Mouse (Mus musculus): ENCODE measurements at regions not wholly inside any gene's neighbourhood (a gene's known extent, or its start where the extent isn't known, plus 50 kb on each side); places are given as distances from the start of the nearest gene placed in this dataset.
"Not testable (repeated sequence)": the region's sequence is repeated elsewhere in the genome, so short reads cannot be mapped to it uniquely, and the experiment has no call there.

- H3K4me3 ChIP-seq (ENCODE audit: low read depth, low read length): no peak overlapping the region
- no peaks in the 10 kb centered on the region for H3K27me3 ChIP-seq (ENCODE audit: control insufficient read depth, insufficient read depth, low read length)
- no peaks in the 10 kb centered on the region for H3K36me3 ChIP-seq (ENCODE audit: control insufficient read depth, insufficient read depth, low read length)
- 84% methylated on average over 6 of the region's 6 CpGs for WGBS
- no peak overlapping the region for H3K4me2 ChIP-seq (ENCODE audit: low read depth, severe bottlenecking)
- no peak overlapping the region for H3K27ac ChIP-seq (replicated peaks; ENCODE audit: low read depth, low read length)
- DNase-seq (ENCODE audit: low spot score) (no peak), ATAC-seq (ENCODE audit: insufficient number of reproducible peaks, low FRiP score, low TSS enrichment, low read depth) (no peak)
- no peaks in the 10 kb centered on the region for H3K4me1 ChIP-seq (ENCODE audit: control insufficient read depth, insufficient read depth, low read length)
- H3K9ac ChIP-seq (ENCODE audit: low read length): no peak overlapping the region
- no peaks in the 10 kb centered on the region for H3K9me3 ChIP-seq (ENCODE audit: control insufficient read depth, low read length)
These were observed 89.0 kb upstream of the Sec61g start for GRCm38 (mm10) chr11:16597038-16597830.

- Histone ChIP-seq H3K9ac (ENCODE audit: low read length) (no peak overlapping the region), H3K36me3 (ENCODE audit: control insufficient read depth, insufficient read depth, low read length) (no peaks in the 10 kb centered on the region), H3K4me3 (ENCODE audit: low read depth, low read length) (no peak overlapping the region), H3K4me2 (ENCODE audit: low read depth, severe bottlenecking) (no peak overlapping the region), H3K9me3 (ENCODE audit: control insufficient read depth, low read length) (no peaks in the 10 kb centered on the region), H3K27me3 (ENCODE audit: control insufficient read depth, insufficient read depth, low read length) (no peaks in the 10 kb centered on the region), H3K4me1 (ENCODE audit: control insufficient read depth, insufficient read depth, low read length) (no peaks in the 10 kb centered on the region), H3K27ac (replicated peaks; ENCODE audit: low read depth, low read length) (no peak overlapping the region)
- DNase-seq (ENCODE audit: low spot score) (no peak), ATAC-seq (ENCODE audit: insufficient number of reproducible peaks, low FRiP score, low TSS enrichment, low read depth) (no peak)
- 90% methylated on average over 3 of the region's 3 CpGs for WGBS
These were observed 94.7 kb upstream of the Sec61g start for GRCm38 (mm10) chr11:16602947-16603346.

- peak overlapping the region; percentile 21; the same call in 1 of the 2 replicates for H3K27ac ChIP-seq (replicated peaks; ENCODE audit: low read depth, low read length)
These were observed 98.3 kb upstream of the Sec61g start for GRCm38 (mm10) chr11:16606435-16607214.

GRCm38 (mm10) chr11:16607900-16608422 is 99.7 kb upstream of the Sec61g start:
- not testable (repeated sequence) for H3K27ac ChIP-seq (replicated peaks; ENCODE audit: low read depth, low read length); H3K9ac ChIP-seq (ENCODE audit: low read length); H3K4me3 ChIP-seq (ENCODE audit: low read depth, low read length); H3K4me2 ChIP-seq (ENCODE audit: low read depth, severe bottlenecking); ATAC-seq (ENCODE audit: insufficient number of reproducible peaks, low FRiP score, low TSS enrichment, low read depth); DNase-seq (ENCODE audit: low spot score); H3K9me3 ChIP-seq (ENCODE audit: control insufficient read depth, low read length); H3K27me3 ChIP-seq (ENCODE audit: control insufficient read depth, insufficient read depth, low read length); H3K36me3 ChIP-seq (ENCODE audit: control insufficient read depth, insufficient read depth, low read length); H3K4me1 ChIP-seq (ENCODE audit: control insufficient read depth, insufficient read depth, low read length)
- 98% methylated on average over 3 of the region's 3 CpGs for WGBS

More at GRCm38 (mm10) chr11:16606435-16607214, 98.3 kb upstream of the Sec61g start:
- WGBS: 60% methylated on average over 7 of the region's 7 CpGs
- Histone ChIP-seq H3K4me2 (ENCODE audit: low read depth, severe bottlenecking) (no peak overlapping the region), H3K9me3 (ENCODE audit: control insufficient read depth, low read length) (no peaks in the 10 kb centered on the region), H3K9ac (ENCODE audit: low read length) (no peak overlapping the region), H3K36me3 (ENCODE audit: control insufficient read depth, insufficient read depth, low read length) (no peaks in the 10 kb centered on the region), H3K4me1 (ENCODE audit: control insufficient read depth, insufficient read depth, low read length) (no peaks in the 10 kb centered on the region), H3K27me3 (ENCODE audit: control insufficient read depth, insufficient read depth, low read length) (no peaks in the 10 kb centered on the region), H3K4me3 (ENCODE audit: low read depth, low read length) (no peak overlapping the region)
- ATAC-seq (ENCODE audit: insufficient number of reproducible peaks, low FRiP score, low TSS enrichment, low read depth) (peak; percentile 47; the same call in 1 of the 2 replicates), DNase-seq (ENCODE audit: low spot score) (no peak)

GRCm38 (mm10) chr11:16611741-16612140 is 103.5 kb upstream of the Sec61g start:
- no peak overlapping the region for H3K9ac ChIP-seq (ENCODE audit: low read length)
- WGBS: 59% methylated on average over 2 of the region's 2 CpGs
- no peaks in the 10 kb centered on the region for H3K9me3 ChIP-seq (ENCODE audit: control insufficient read depth, low read length)
- DNase-seq (ENCODE audit: low spot score) (no peak), ATAC-seq (ENCODE audit: insufficient number of reproducible peaks, low FRiP score, low TSS enrichment, low read depth) (no peak)
- no peak overlapping the region for H3K27ac ChIP-seq (replicated peaks; ENCODE audit: low read depth, low read length)
- no peak overlapping the region for H3K4me3 ChIP-seq (ENCODE audit: low read depth, low read length)
- H3K4me2 ChIP-seq (ENCODE audit: low read depth, severe bottlenecking): no peak overlapping the region
- no peaks in the 10 kb centered on the region for H3K36me3 ChIP-seq (ENCODE audit: control insufficient read depth, insufficient read depth, low read length)
- no peaks in the 10 kb centered on the region for H3K27me3 ChIP-seq (ENCODE audit: control insufficient read depth, insufficient read depth, low read length)
- H3K4me1 ChIP-seq (ENCODE audit: control insufficient read depth, insufficient read depth, low read length): no peaks in the 10 kb centered on the region

GRCm38 (mm10) chr11:16612524-16612923 is 104.2 kb upstream of the Sec61g start:
- no peak for ATAC-seq (ENCODE audit: insufficient number of reproducible peaks, low FRiP score, low TSS enrichment, low read depth)
- Histone ChIP-seq H3K9ac (ENCODE audit: low read length) (no peak overlapping the region), H3K4me1 (ENCODE audit: control insufficient read depth, insufficient read depth, low read length) (no peaks in the 10 kb centered on the region), H3K36me3 (ENCODE audit: control insufficient read depth, insufficient read depth, low read length) (no peaks in the 10 kb centered on the region), H3K27me3 (ENCODE audit: control insufficient read depth, insufficient read depth, low read length) (no peaks in the 10 kb centered on the region), H3K4me2 (ENCODE audit: low read depth, severe bottlenecking) (no peak overlapping the region), H3K9me3 (ENCODE audit: control insufficient read depth, low read length) (no peaks in the 10 kb centered on the region), H3K4me3 (ENCODE audit: low read depth, low read length) (no peak overlapping the region), H3K27ac (replicated peaks; ENCODE audit: low read depth, low read length) (no peak overlapping the region)
- 84% methylated on average over 3 of the region's 3 CpGs for WGBS
- DNase-seq (ENCODE audit: low spot score): no peak

GRCm38 (mm10) chr11:16619736-16620135 is 111.5 kb upstream of the Sec61g start:
- H3K27me3 ChIP-seq (ENCODE audit: control insufficient read depth, insufficient read depth, low read length): no peaks in the 10 kb centered on the region

GRCm38 (mm10) chr11:16623694-16624093 is 115.4 kb upstream of the Sec61g start:
- WGBS: 72% methylated on average over 2 of the region's 2 CpGs
- no peak overlapping the region for H3K27ac ChIP-seq (replicated peaks; ENCODE audit: low read depth, low read length)
- ATAC-seq (ENCODE audit: insufficient number of reproducible peaks, low FRiP score, low TSS enrichment, low read depth): no peak
- H3K27me3 ChIP-seq (ENCODE audit: control insufficient read depth, insufficient read depth, low read length): no peaks in the 10 kb centered on the region
- no peaks in the 10 kb centered on the region for H3K36me3 ChIP-seq (ENCODE audit: control insufficient read depth, insufficient read depth, low read length)
- no peak for DNase-seq (ENCODE audit: low spot score)
- H3K9me3 ChIP-seq (ENCODE audit: control insufficient read depth, low read length): no peaks in the 10 kb centered on the region
- no peak overlapping the region for H3K9ac ChIP-seq (ENCODE audit: low read length)
- H3K4me2 ChIP-seq (ENCODE audit: low read depth, severe bottlenecking): no peak overlapping the region
- H3K4me3 ChIP-seq (ENCODE audit: low read depth, low read length): no peak overlapping the region
- H3K4me1 ChIP-seq (ENCODE audit: control insufficient read depth, insufficient read depth, low read length): no peaks in the 10 kb centered on the region

More at GRCm38 (mm10) chr11:16619736-16620135, 111.5 kb upstream of the Sec61g start:
- ATAC-seq (ENCODE audit: insufficient number of reproducible peaks, low FRiP score, low TSS enrichment, low read depth) (no peak), DNase-seq (ENCODE audit: low spot score) (no peak)
- H3K4me3 ChIP-seq (ENCODE audit: low read depth, low read length): no peak overlapping the region
- 78% methylated on average over 1 of the region's 1 CpGs for WGBS
- no peaks in the 10 kb centered on the region for H3K4me1 ChIP-seq (ENCODE audit: control insufficient read depth, insufficient read depth, low read length)
- no peaks in the 10 kb centered on the region for H3K36me3 ChIP-seq (ENCODE audit: control insufficient read depth, insufficient read depth, low read length)
- no peak overlapping the region for H3K27ac ChIP-seq (replicated peaks; ENCODE audit: low read depth, low read length)
- H3K9me3 ChIP-seq (ENCODE audit: control insufficient read depth, low read length): no peaks in the 10 kb centered on the region
- H3K9ac ChIP-seq (ENCODE audit: low read length): no peak overlapping the region
- H3K4me2 ChIP-seq (ENCODE audit: low read depth, severe bottlenecking): no peak overlapping the region
